Mouse (Mus musculus): Measurements from ENCODE around the gene Spen.

GRCm38 (mm10) chr4:141573359-141573966, 35.1 kb upstream of the Spen start:
- TF ChIP-seq EP300 (IDR thresholded peaks at IDR 0.05; ENCODE audit: low read depth), result no peak
- TF ChIP-seq CTCF (IDR thresholded peaks at IDR 0.05; ENCODE audit: low read depth), result no peak
